Mouse (Mus musculus) MEL (cell line): Measurements from ENCODE around the gene Rtp1. TPM values are rescaled to one million over a fixed set of nuclear protein-coding genes. Genes with fewer than 3 reads are reported as not detected.

ENCODE experiments used
- DNase-seq: peaks from one replicate; pipeline ENCODE4 v3.0.0; 2011; ENCODE audit warnings: low read depth, low spot score
- H3K27ac ChIP-seq: 2 replicates; pipeline ENCODE4 v1.5.1; 2012; ENCODE audit warnings: low read depth, mild to moderate bottlenecking, control low read depth, low read length, moderate library complexity; ENCODE audit not compliant: control insufficient read depth
- H3K27me3 ChIP-seq, 2 experiments: fragments of 150-350 bp in 1 of 2; sonication (generic) in 1 of 2; 2 replicates each; pipeline ENCODE4 v1.6.1; 2012; ENCODE audit warnings: low read length in 2 of 2, mild to moderate bottlenecking in 2 of 2, improper control_type of control experiment in 1 of 2, moderate library complexity in 1 of 2; ENCODE audit not compliant: insufficient read depth in 2 of 2, control insufficient read depth in 1 of 2
- H3K36me3 ChIP-seq, 2 experiments: 2 replicates each; pipeline ENCODE4 v1.6.1; 2012 to 2014; ENCODE audit warnings: low read length in 2 of 2, improper control_type of control experiment in 1 of 2, inconsistent platforms in 1 of 2, mild to moderate bottlenecking in 1 of 2; ENCODE audit not compliant: insufficient read depth in 2 of 2, control insufficient read depth in 1 of 2
- H3K4me1 ChIP-seq, 2 experiments: fragments of 150-350 bp in 1 of 2; sonication (generic) in 1 of 2; 2 replicates each; pipeline ENCODE4 v1.6.1; 2012; ENCODE audit warnings: low read length in 2 of 2, improper control_type of control experiment in 1 of 2, mild to moderate bottlenecking in 1 of 2; ENCODE audit not compliant: insufficient read depth in 2 of 2, control insufficient read depth in 1 of 2
- H3K4me3 ChIP-seq, 2 experiments: fragments of 150-350 bp in 1 of 2; sonication (generic) in 1 of 2; 2 replicates each; pipeline ENCODE4 v1.5.1; 2012; ENCODE audit warnings: low read depth in 2 of 2, low read length in 2 of 2, mild to moderate bottlenecking in 2 of 2, moderate library complexity in 2 of 2, control low read depth in 1 of 2, improper control_type of control experiment in 1 of 2; ENCODE audit not compliant: control insufficient read depth in 1 of 2, insufficient read depth in 1 of 2
- H3K79me2 ChIP-seq: 2 replicates; pipeline ENCODE4 v1.6.1; 2012; ENCODE audit warnings: mild to moderate bottlenecking, low read length, moderate library complexity; ENCODE audit not compliant: control insufficient read depth, poor library complexity, insufficient read depth
- H3K9ac ChIP-seq: 2 replicates; pipeline ENCODE4 v1.6.1; 2012; ENCODE audit warnings: low read depth, mild to moderate bottlenecking, control low read depth, low read length, moderate library complexity; ENCODE audit not compliant: control insufficient read depth, poor library complexity, severe bottlenecking
- H3K9me3 ChIP-seq: fragments of 150-350 bp; sonication (generic); replicated peaks from 2 replicates; pipeline ENCODE4 v1.6.1; 2012; ENCODE audit warnings: mild to moderate bottlenecking, low read length, improper control_type of control experiment, moderate library complexity; ENCODE audit not compliant: insufficient read depth
- BHLHE40 ChIP-seq: IDR thresholded peaks from 2 replicates; pipeline ENCODE4 v1.6.1; 2012; ENCODE audit warnings: low read depth, mild to moderate bottlenecking, inconsistent platforms, low read length, improper control_type of control experiment, borderline replicate concordance
- CHD1 ChIP-seq: IDR thresholded peaks from 2 replicates; pipeline ENCODE4 v1.6.1; 2012; ENCODE audit warnings: low read depth, mild to moderate bottlenecking, inconsistent platforms, low read length, improper control_type of control experiment
- CHD2 ChIP-seq: IDR thresholded peaks from 2 replicates; pipeline ENCODE4 v1.6.1; 2011; ENCODE audit warnings: low read length, improper control_type of control experiment
- CTCF ChIP-seq, 3 experiments: IDR thresholded peaks in 2 of 3; conservative IDR thresholded peaks in 1 of 3; 2 replicates each; pipeline ENCODE4 v1.5.1; 2011 to 2012; ENCODE audit warnings: low read length in 3 of 3, low read depth in 2 of 3, mild to moderate bottlenecking in 2 of 3, improper control_type of control experiment in 1 of 3, inconsistent platforms in 1 of 3, mixed read lengths in 1 of 3, moderate library complexity in 1 of 3; ENCODE audit not compliant: control insufficient read depth in 1 of 3, insufficient read depth in 1 of 3, poor library complexity in 1 of 3, severe bottlenecking in 1 of 3
- ETS1 ChIP-seq: IDR thresholded peaks from 2 replicates; pipeline ENCODE4 v1.6.1; 2012; ENCODE audit warnings: low read depth, mild to moderate bottlenecking, inconsistent platforms, low read length, improper control_type of control experiment, moderate library complexity
- GATA1 ChIP-seq: IDR thresholded peaks from 2 replicates; pipeline ENCODE4 v1.6.1; 2011; ENCODE audit warnings: low read depth, low read length, improper control_type of control experiment
- JUND ChIP-seq: IDR thresholded peaks from 2 replicates; pipeline ENCODE4 v1.6.1; 2011; ENCODE audit warnings: low read depth, mild to moderate bottlenecking, improper control_type of control experiment, low read length
- KAT2A ChIP-seq: conservative IDR thresholded peaks from 2 replicates; pipeline ENCODE4 v1.6.1; 2012; ENCODE audit warnings: low read depth, low read length, improper control_type of control experiment, inconsistent platforms
- MAFK ChIP-seq: IDR thresholded peaks from 2 replicates; pipeline ENCODE4 v1.6.1; 2011; ENCODE audit warnings: low read depth, mild to moderate bottlenecking, low read length, improper control_type of control experiment, borderline replicate concordance
- MAZ ChIP-seq: IDR thresholded peaks from 2 replicates; pipeline ENCODE4 v1.6.1; 2012; ENCODE audit warnings: low read depth, mild to moderate bottlenecking, inconsistent platforms, low read length, improper control_type of control experiment
- MYC ChIP-seq: IDR thresholded peaks from 2 replicates; pipeline ENCODE4 v1.6.1; 2011; ENCODE audit warnings: low read depth, mild to moderate bottlenecking, low read length, improper control_type of control experiment, moderate library complexity
- NELFE ChIP-seq: IDR thresholded peaks from 2 replicates; pipeline ENCODE4 v1.6.1; 2011; ENCODE audit warnings: low read depth, low read length, improper control_type of control experiment
- POLR2A ChIP-seq, 2 experiments: IDR thresholded peaks; 2 replicates each; pipeline ENCODE4 v1.6.1; 2011 to 2012; ENCODE audit warnings: low read length in 2 of 2, mild to moderate bottlenecking in 2 of 2, control low read depth in 1 of 2, improper control_type of control experiment in 1 of 2, low read depth in 1 of 2, moderate library complexity in 1 of 2; ENCODE audit not compliant: control insufficient read depth in 1 of 2, insufficient read depth in 1 of 2, poor library complexity in 1 of 2
- POLR2AphosphoS2 ChIP-seq: IDR thresholded peaks from 2 replicates; pipeline ENCODE4 v1.6.1; 2011; ENCODE audit warnings: low read length, improper control_type of control experiment
- POLR2AphosphoS5 ChIP-seq: IDR thresholded peaks from 2 replicates; pipeline ENCODE4 v1.6.1; 2012; ENCODE audit warnings: low read depth, borderline replicate concordance, mild to moderate bottlenecking, inconsistent platforms, low read length, moderate library complexity, mixed read lengths
- TAL1 ChIP-seq: IDR thresholded peaks from 2 replicates; pipeline ENCODE4 v1.6.1; 2012; ENCODE audit warnings: mild to moderate bottlenecking, inconsistent platforms, low read length, moderate library complexity, mixed read lengths
- TCF12 ChIP-seq: IDR thresholded peaks from 2 replicates; pipeline ENCODE4 v1.6.1; 2014; ENCODE audit warnings: low read depth, mild to moderate bottlenecking, inconsistent platforms, low read length, improper control_type of control experiment, moderate library complexity
- polyA plus RNA-seq, 2 experiments: library from polyadenylated mRNA; stranded (reverse) in 1 of 2; unstranded in 1 of 2; fragments of >175 nt in 1 of 2; fragments of >200 nt in 1 of 2; gene quantifications; 2 replicates each; pipeline versions ENCODE4 v1.2.1 to v1.2.4; 2012; ENCODE audit warnings: low replicate concordance in 2 of 2, low read depth in 1 of 2; ENCODE audit not compliant: insufficient read length in 2 of 2, insufficient read depth in 1 of 2, missing spikeins in 1 of 2
- total RNA-seq: library from RNA; depleted of rRNA; stranded (reverse); fragments of 300-350 nt; gene quantifications from 2 replicates; pipeline ENCODE4 v1.2.3, GENCODE M21; 2012

The Rtp1 gene
- total and polyA plus RNA-seq, 3 experiments: not detected

- no peaks in the 10 kb centered on the region for H3K4me1 ChIP-seq
- H3K36me3 ChIP-seq: no peaks in the 10 kb centered on the region
- TF ChIP-seq POLR2AphosphoS2: no peak
- TF ChIP-seq CHD1: no peak
- TF ChIP-seq BHLHE40: no peak
- TF ChIP-seq NELFE: no peak
- no peak for TF ChIP-seq CTCF (IDR thresholded peaks at IDR 0.05 in 2 of 3, conservative IDR thresholded peaks at IDR 0.05 in 1 of 3; ENCODE audit: control insufficient read depth in 1 of 3, insufficient read depth in 1 of 3, low read depth in 2 of 3, low read length in 3 of 3, poor library complexity in 1 of 3, severe bottlenecking in 1 of 3)
- TF ChIP-seq TCF12: no peak
- no peak for TF ChIP-seq MYC
- TF ChIP-seq, all 39 proteins: peak for 0
- H3K27me3 ChIP-seq: no peaks in the 10 kb centered on the region
- no peaks in the 10 kb centered on the region for H3K79me2 ChIP-seq
- H3K9me3 ChIP-seq: no peaks in the 10 kb centered on the region
- no peak overlapping the region for H3K27ac ChIP-seq
- H3K4me3 ChIP-seq: no peak overlapping the region
- no peak overlapping the region for H3K9ac ChIP-seq
- DNase-seq: no peak
Observed at GRCm38 (mm10) chr16:23458906-23459588, 30.1 kb downstream of the Rtp1 start.

GRCm38 (mm10) chr16:23463671-23464347 lies 34.9 kb downstream of the Rtp1 start:
- no peaks in the 10 kb centered on the region for H3K9me3 ChIP-seq
- H3K27ac ChIP-seq: no peak overlapping the region
- H3K4me1 ChIP-seq: no peaks in the 10 kb centered on the region
- no peak overlapping the region for H3K9ac ChIP-seq
- no peaks in the 10 kb centered on the region for H3K27me3 ChIP-seq
- no peak overlapping the region for H3K4me3 ChIP-seq
- no peaks in the 10 kb centered on the region for H3K36me3 ChIP-seq
- no peak for DNase-seq
- TF ChIP-seq POLR2A (IDR thresholded peaks at IDR 0.05; ENCODE audit: control insufficient read depth in 1 of 2, insufficient read depth in 1 of 2, low read depth in 1 of 2, low read length in 2 of 2, poor library complexity in 1 of 2) (no peak), CHD2 (no peak), MAZ (no peak), POLR2AphosphoS5 (no peak), TCF12 (no peak), GATA1 (no peak), CTCF (IDR thresholded peaks at IDR 0.05 in 2 of 3, conservative IDR thresholded peaks at IDR 0.05 in 1 of 3; ENCODE audit: control insufficient read depth in 1 of 3, insufficient read depth in 1 of 3, low read depth in 2 of 3, low read length in 3 of 3, poor library complexity in 1 of 3, severe bottlenecking in 1 of 3) (no peak)
- H3K79me2 ChIP-seq: no peaks in the 10 kb centered on the region

- Histone ChIP-seq H3K79me2 (no peaks in the 10 kb centered on the region), H3K27ac (no peak overlapping the region), H3K36me3 (no peaks in the 10 kb centered on the region), H3K27me3 (no peaks in the 10 kb centered on the region), H3K9ac (no peak overlapping the region), H3K9me3 (no peaks in the 10 kb centered on the region), H3K4me1 (no peaks in the 10 kb centered on the region), H3K4me3 (no peak overlapping the region)
- no peak for DNase-seq
- TF ChIP-seq MAFK: no peak
- no peak for TF ChIP-seq KAT2A
- TF ChIP-seq JUND: no peak
- TF ChIP-seq MYC: no peak
- TF ChIP-seq TAL1: no peak
- no peak for TF ChIP-seq CHD1
- TF ChIP-seq ETS1: no peak
Observed at GRCm38 (mm10) chr16:23471551-23471950, 42.6 kb downstream of the Rtp1 start.
